Mouse (Mus musculus): ENCODE data around the gene 1700003E16Rik. TPM values are rescaled to one million over a fixed set of nuclear protein-coding genes. Genes with fewer than 3 reads are reported as not detected.

The 1700003E16Rik gene
- 6.1 and 9.8 TPM in 2 replicates for polyA plus RNA-seq (2015; fragmentation: Nextera tagmentation; extraction: Ambion mirVana)

- peak within 1 kb of the TSS; percentile 72 for H3K4me2 ChIP-seq (replicated peaks; ENCODE audit: low read depth, low read length)
- 1% methylated on average over 32 of the region's 32 CpGs for WGBS
- H3K4me3 ChIP-seq (ENCODE audit: low read depth, low read length) = peak within 1 kb of the TSS; percentile 37
- ATAC-seq = peak; percentile 71
- no peaks in the 10 kb centered on the region for H3K36me3 ChIP-seq (ENCODE audit: insufficient read depth, low read length)
- no peaks in the 10 kb centered on the region for H3K9me3 ChIP-seq (ENCODE audit: low read length)
- H3K9ac ChIP-seq (replicated peaks; ENCODE audit: low read depth) = no peak within 1 kb of the TSS; the same call in 1 of the 2 replicates
- no peak within 1 kb of the TSS for H3K27ac ChIP-seq (ENCODE audit: low read length)
- 0 out of 2 replicates have a peak, but pooled peaks cover 1% of the 10 kb centered on the region for H3K27me3 ChIP-seq (replicated peaks; ENCODE audit: insufficient read depth, low read length)
- H3K4me1 ChIP-seq (ENCODE audit: insufficient read depth, low read depth, low read length) = 0 out of 2 replicates have a peak, but pooled peaks cover 2% of the 10 kb centered on the region
- no peak for TF ChIP-seq CTCF (IDR thresholded peaks at IDR 0.05)
- TF ChIP-seq EP300 (IDR thresholded peaks at IDR 0.05) = no peak
- DNase-seq (ENCODE audit: low spot score) = peak; percentile 40
Observed at GRCm38 (mm10) chr6:83156259-83156684, at the start of gene 1700003E16Rik, which contains the start of gene Wdr54. Gene 1700003E16Rik (plus strand): TSS chr6:83156404. Gene Wdr54 (minus strand): TSS chr6:83156397.

- H3K27ac ChIP-seq (ENCODE audit: low read length) = no peak overlapping the region
- H3K9me3 ChIP-seq (ENCODE audit: low read length) = no peaks in the 10 kb centered on the region
- peak; percentile 90 for DNase-seq (ENCODE audit: low spot score)
- ATAC-seq = peak; percentile 57
- H3K27me3 ChIP-seq (replicated peaks; ENCODE audit: insufficient read depth, low read length) = no peaks in the 10 kb centered on the region
- H3K4me3 ChIP-seq (ENCODE audit: low read depth, low read length) = no peak overlapping the region
- peaks cover 6% of the 10 kb centered on the region for H3K4me1 ChIP-seq (ENCODE audit: insufficient read depth, low read depth, low read length)
- H3K4me2 ChIP-seq (replicated peaks; ENCODE audit: low read depth, low read length) = no peak overlapping the region
- WGBS = 40% methylated on average over 13 of the region's 13 CpGs
- no peak for TF ChIP-seq EP300 (IDR thresholded peaks at IDR 0.05)
- TF ChIP-seq CTCF (IDR thresholded peaks at IDR 0.05) = peak; percentile 91
- H3K36me3 ChIP-seq (ENCODE audit: insufficient read depth, low read length) = no peaks in the 10 kb centered on the region
- H3K9ac ChIP-seq (replicated peaks; ENCODE audit: low read depth) = no peak overlapping the region
Observed at GRCm38 (mm10) chr6:83107566-83108400, 48.4 kb upstream of the 1700003E16Rik start.

GRCm38 (mm10) chr6:83108762-83109668 is 47.2 kb upstream of the 1700003E16Rik start, which contains the start of gene Mrpl53:
Gene Mrpl53 (plus strand): TSS chr6:83109040.
- TF ChIP-seq EP300 (IDR thresholded peaks at IDR 0.05) (no peak), CTCF (IDR thresholded peaks at IDR 0.05) (no peak)
- peak within 1 kb of the TSS; percentile 65 for H3K27ac ChIP-seq (ENCODE audit: low read length)
- H3K36me3 ChIP-seq (ENCODE audit: insufficient read depth, low read length) = no peaks in the 10 kb centered on the region
- peak within 1 kb of the TSS; percentile 89 for H3K4me2 ChIP-seq (replicated peaks; ENCODE audit: low read depth, low read length)
- ATAC-seq (peak; percentile 92), DNase-seq (ENCODE audit: low spot score) (peak; percentile 80)
- WGBS = under 1% methylated on average over 75 of the region's 76 CpGs
- peak within 1 kb of the TSS; percentile 74 for H3K9ac ChIP-seq (replicated peaks; ENCODE audit: low read depth)
- no peaks in the 10 kb centered on the region for H3K9me3 ChIP-seq (ENCODE audit: low read length)
- no peaks in the 10 kb centered on the region for H3K27me3 ChIP-seq (replicated peaks; ENCODE audit: insufficient read depth, low read length)
- peak within 1 kb of the TSS; percentile 88 for H3K4me3 ChIP-seq (ENCODE audit: low read depth, low read length)
- H3K4me1 ChIP-seq (ENCODE audit: insufficient read depth, low read depth, low read length) = peaks cover 4% of the 10 kb centered on the region; the same call in 1 of the 2 replicates

GRCm38 (mm10) chr6:83111510-83112136 is 44.6 kb upstream of the 1700003E16Rik start:
- Histone ChIP-seq H3K27me3 (replicated peaks; ENCODE audit: insufficient read depth, low read length) (no peaks in the 10 kb centered on the region), H3K9ac (replicated peaks; ENCODE audit: low read depth) (no peak overlapping the region), H3K4me3 (ENCODE audit: low read depth, low read length) (no peak overlapping the region), H3K9me3 (ENCODE audit: low read length) (no peaks in the 10 kb centered on the region), H3K4me2 (replicated peaks; ENCODE audit: low read depth, low read length) (no peak overlapping the region), H3K4me1 (ENCODE audit: insufficient read depth, low read depth, low read length) (peaks cover 10% of the 10 kb centered on the region), H3K27ac (ENCODE audit: low read length) (no peak overlapping the region), H3K36me3 (ENCODE audit: insufficient read depth, low read length) (no peaks in the 10 kb centered on the region)
- DNase-seq (ENCODE audit: low spot score) (no peak), ATAC-seq (no peak)
- no peak for TF ChIP-seq EP300 (IDR thresholded peaks at IDR 0.05)
- no peak for TF ChIP-seq CTCF (IDR thresholded peaks at IDR 0.05)
- 85% methylated on average over 4 of the region's 4 CpGs for WGBS

GRCm38 (mm10) chr6:83115011-83115671 is 41.1 kb upstream of the 1700003E16Rik start, which contains the start of gene Mogs:
Gene Mogs (plus strand): TSS chr6:83115496.
- DNase-seq (ENCODE audit: low spot score) (peak; percentile 96), ATAC-seq (peak; percentile 97)
- Histone ChIP-seq H3K4me3 (ENCODE audit: low read depth, low read length) (peak within 1 kb of the TSS; percentile 67), H3K4me1 (ENCODE audit: insufficient read depth, low read depth, low read length) (peaks cover 6% of the 10 kb centered on the region), H3K9ac (replicated peaks; ENCODE audit: low read depth) (peak within 1 kb of the TSS; percentile 55), H3K4me2 (replicated peaks; ENCODE audit: low read depth, low read length) (peak within 1 kb of the TSS; percentile 93), H3K9me3 (ENCODE audit: low read length) (no peaks in the 10 kb centered on the region), H3K36me3 (ENCODE audit: insufficient read depth, low read length) (no peaks in the 10 kb centered on the region), H3K27ac (ENCODE audit: low read length) (peak within 1 kb of the TSS; percentile 88), H3K27me3 (replicated peaks; ENCODE audit: insufficient read depth, low read length) (no peaks in the 10 kb centered on the region)
- under 1% methylated on average over 58 of the region's 58 CpGs for WGBS
- TF ChIP-seq CTCF (IDR thresholded peaks at IDR 0.05) (peak; percentile 73), EP300 (IDR thresholded peaks at IDR 0.05) (no peak)

Data from lung, postnatal 0 days (tissue).